Mouse (Mus musculus) gastrocnemius, adult 8-10 months (tissue): ENCODE results near the gene Hbs1l. TPM values are rescaled to one million over a fixed set of nuclear protein-coding genes. Genes with fewer than 3 reads are reported as not detected.

Experiments used
- DNase-seq, 2 experiments: peaks; one replicate each; pipeline ENCODE4 v3.0.0; 2022; ENCODE audit warnings: low spot score in 2 of 2
- total RNA-seq, 4 experiments: library from RNA; stranded (reverse); gene quantifications; 2 replicates each; pipeline ENCODE4 v1.2.4; 2022

Hbs1l gene
- total RNA-seq, 4 experiments from 2014 or later, result 65.8 to 72.5 (median 66.8) TPM

DNA sequence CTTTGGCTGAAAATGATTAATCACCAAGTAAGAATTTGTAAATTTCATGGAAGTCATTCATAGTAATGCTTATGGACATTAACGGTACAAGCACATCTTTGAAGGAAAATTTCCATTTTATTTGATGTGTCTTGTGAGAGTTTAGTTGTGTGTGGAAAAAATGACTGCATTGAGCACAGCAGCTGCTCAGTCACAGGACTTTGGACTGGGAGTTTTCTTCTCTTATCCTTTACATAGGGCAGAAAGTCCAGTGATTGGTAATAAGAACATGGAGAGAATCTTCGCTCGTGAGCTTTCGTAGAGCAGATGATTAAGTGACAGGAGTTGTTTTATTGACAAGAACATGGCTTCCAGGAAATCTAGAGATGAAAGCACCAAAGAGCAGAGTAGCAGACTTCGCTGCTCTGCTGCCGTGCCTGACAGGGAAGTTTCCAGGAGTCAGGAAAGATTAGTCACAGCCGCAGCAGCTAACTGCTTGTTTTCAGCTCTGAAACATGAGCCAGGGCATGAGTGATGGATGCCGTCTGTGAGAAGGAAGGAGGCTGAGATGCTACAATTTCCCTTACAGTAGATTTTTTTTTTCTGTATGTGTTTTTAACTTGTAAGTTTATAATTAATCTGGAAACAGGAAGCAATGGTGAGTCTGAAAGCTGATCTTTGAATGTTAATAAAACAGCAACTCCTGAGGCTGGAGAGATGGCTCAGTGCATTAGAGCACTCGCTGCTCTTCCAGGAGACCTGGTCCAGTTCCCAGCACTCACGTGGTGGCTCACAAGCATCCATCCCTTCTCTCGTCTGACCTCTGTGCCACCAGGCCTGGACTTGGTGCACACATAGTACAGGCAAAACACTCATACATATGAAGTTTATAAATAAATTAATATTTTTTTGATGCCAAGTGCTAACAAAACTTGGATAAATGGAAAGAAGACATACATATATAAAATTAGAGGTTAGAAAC lies 9.2 kb downstream of the Hbs1l start:
- no peak for DNase-seq

DNA sequence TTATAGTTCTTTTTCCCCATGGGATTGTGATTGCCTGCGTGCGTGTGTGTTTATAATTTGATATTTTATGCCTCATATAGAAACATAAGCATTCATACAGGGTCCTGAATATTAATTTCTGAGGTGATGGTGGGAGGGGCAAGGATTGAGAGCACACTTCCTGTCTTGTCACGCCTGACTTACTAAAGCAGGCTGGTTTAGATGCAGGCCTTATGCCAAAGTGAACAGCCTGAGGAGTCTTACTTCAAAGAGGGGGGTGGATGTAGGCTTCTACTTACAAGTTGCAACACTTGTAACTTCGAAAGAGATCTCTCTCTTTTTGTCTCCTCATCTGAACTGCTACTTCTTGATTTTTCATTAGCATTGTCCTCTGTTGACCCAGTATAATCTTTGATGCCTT lies 18.0 kb downstream of the Hbs1l start:
- DNase-seq, result no peak

DNA sequence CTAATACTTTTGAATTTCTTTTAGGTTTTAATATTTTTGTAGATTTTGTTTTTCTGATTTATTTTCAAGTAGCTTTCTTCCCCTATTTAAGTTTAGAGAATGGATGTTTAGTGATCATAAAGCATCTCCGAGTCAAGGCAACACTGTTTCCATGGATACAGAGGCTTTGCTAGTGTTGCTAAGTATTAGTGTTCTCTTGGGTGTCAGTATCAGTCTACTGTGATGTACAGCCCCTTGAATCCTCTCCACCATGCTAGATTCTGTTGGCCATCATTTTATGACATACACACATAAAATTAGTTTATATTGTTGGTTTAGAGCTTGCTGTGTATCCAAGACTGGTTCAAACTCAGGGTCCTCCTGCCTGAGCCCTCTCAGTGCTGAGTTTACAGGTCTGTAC lies 20.3 kb downstream of the Hbs1l start:
- DNase-seq, result no peak

GRCm38 (mm10) chr10:21318250-21318649 lies 22.5 kb downstream of the Hbs1l start:
- DNase-seq, result no peak

GRCm38 (mm10) chr10:21318996-21319395 lies 23.2 kb downstream of the Hbs1l start:
- no peak for DNase-seq

GRCm38 (mm10) chr10:21320601-21321000 lies 24.8 kb downstream of the Hbs1l start:
- DNase-seq, result no peak

DNA sequence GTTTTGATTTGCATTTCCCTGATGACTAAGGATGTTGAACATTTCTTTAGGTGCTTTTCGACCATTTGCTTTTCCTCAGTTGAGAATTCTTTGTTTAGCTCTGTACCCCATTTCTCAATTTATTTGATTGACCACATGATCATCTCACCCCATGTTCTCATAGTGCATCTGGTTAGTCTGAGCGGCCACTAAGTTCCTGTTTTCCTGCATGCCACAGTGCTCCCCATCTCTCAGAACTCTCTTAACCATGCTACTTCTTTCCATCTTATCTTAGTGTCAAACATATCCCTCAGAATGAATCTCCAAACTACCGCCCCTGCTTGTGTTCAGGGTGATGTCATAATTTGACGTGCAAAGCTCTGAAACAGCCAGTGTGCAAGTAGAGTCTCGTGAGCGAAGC lies 30.6 kb downstream of the Hbs1l start:
- DNase-seq, result no peak

GRCm38 (mm10) chr10:21327605-21328135 lies 31.9 kb downstream of the Hbs1l start:
- DNase-seq, result no peak

DNA sequence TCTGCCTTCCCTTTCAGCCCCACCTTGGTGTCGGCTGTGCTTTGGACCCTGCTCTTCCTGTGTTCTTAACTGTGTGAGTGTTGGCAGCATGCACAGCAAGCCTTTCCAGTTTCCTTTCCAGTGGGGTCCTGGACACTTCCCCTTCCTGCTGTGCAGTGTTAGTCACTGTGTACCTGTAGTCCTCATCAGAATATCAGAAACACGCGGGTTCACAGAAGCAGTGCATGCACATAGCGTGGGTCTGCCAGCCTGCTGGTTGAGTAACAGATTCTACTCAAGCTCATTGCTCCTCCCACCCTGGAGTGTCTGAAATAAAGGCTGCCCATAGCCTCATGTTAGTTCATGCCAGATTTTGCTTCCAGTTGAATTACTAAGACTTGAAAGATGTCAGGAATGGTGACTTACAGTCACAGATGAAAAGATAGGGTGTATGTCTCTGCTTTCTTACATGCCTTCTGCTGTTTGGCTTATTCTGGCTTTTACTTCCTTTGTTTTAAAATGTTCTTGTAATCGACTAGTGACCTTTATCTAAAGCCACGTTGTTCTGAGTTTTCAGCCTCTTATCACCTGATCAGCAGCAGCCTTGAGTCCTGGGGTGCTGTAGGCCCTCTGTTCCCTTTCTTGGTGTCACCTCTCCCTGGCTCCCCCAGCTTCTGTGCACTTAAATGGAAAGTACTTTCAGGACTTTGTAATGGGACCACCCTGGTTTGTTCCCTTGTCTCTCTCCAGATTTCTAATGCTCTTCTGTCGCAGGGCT lies 38.7 kb downstream of the Hbs1l start:
- DNase-seq, result no peak

DNA sequence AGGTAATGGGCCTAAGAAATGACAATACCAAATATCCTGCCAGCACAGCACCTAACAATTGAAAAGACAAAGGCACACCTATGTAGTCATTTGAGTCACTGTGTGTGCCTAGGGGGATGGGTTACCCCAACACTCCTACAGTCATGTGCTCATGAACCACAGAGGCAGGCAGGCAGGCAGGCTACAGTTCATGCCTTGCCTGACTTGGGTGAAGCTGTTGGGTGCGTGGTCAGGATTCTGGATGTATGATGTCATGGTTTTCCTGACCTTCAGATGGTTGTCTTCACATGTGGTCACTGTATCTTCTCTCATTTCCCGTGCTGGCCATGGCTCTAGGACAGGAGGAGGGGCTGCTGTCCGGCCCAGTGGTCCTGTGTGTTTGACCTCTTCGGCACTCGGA lies 39.8 kb downstream of the Hbs1l start:
- no peak for DNase-seq

DNA sequence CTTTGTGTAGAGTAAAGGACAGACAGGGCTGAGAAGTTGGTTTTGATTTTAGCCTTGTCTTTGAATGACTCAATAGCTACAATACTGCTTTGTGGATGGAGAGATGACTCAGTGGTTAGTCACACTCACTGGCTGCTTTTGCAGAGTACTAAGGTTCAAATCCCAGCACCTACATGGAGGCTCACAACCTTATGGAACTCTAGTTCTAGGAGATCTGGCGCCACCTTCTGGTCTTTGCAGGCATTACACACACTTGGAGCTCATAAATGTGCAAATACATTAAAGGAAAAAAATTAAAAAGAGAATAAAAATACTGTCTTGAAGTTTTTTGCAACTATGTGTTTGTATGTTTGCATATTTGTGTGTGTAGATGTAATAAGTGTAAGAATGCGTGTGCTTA lies 41.4 kb downstream of the Hbs1l start:
- no peak for DNase-seq

DNA sequence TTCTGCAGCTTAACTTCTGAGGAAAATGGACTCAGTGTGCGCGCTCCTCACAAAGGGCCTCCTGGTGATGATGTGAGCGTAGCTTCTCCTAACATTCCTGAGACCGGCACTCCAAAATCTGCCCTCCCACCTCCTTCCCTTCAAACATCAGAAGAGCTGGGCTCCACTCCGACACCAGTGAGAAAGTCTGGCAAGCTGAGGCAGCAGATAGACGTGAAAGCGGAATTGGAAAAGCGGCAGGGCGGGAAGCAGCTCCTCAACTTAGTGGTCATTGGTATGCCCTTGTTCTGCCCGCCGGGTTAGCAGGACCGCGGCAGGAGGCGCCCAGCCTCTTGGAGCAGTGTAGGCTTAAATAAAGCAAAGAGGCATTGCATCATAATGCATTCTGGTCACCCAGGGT lies 45.9 kb downstream of the Hbs1l start:
- DNase-seq, result no peak

GRCm38 (mm10) chr10:21342331-21343005 lies 46.7 kb downstream of the Hbs1l start:
- no peak for DNase-seq

DNA sequence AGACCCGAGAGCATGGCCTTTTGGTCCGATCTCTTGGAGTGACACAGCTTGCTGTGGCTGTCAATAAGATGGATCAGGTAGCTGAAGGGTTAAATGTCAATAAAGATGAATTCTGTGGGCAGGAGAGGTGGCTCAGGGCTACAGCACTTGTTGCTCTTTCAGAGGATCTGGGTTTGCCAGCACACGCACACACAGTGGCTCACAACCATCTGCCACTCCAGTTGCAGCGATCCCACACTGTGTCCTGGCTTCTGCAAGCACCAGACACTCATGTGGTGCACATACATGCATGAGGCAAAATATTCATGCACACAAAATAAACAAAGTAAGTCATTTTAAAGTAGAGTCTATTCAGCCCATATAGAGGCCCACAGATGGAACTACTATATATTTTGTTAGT lies 51.6 kb downstream of the Hbs1l start:
- DNase-seq, result no peak

GRCm38 (mm10) chr10:21349449-21349848 lies 53.7 kb downstream of the Hbs1l start:
- DNase-seq, result no peak

GRCm38 (mm10) chr10:21349946-21350345 lies 54.2 kb downstream of the Hbs1l start:
- no peak for DNase-seq

- no peak for DNase-seq
These were observed 55.0 kb downstream of the Hbs1l start for GRCm38 (mm10) chr10:21350531-21351515.

DNA sequence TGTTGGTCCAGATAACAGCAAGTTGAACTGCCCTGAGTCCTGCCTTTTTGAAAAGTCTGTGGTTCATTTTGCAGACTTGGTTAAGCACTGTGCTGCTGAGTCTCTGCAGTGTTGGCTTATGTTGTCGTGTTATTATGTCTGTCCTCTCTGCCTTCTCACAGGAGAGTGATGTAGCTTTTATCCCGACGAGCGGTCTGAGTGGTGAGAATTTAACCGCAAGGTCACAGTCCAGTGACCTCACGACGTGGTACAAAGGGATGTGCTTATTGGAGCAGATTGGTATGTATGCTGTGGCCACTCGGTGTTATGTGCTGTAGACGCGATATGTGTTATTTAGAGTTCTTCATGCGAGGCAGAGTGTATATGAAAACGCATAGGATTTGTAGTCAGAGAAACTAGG lies 56.0 kb downstream of the Hbs1l start:
- DNase-seq, result no peak

- no peak for DNase-seq
These were observed 58.1 kb downstream of the Hbs1l start for GRCm38 (mm10) chr10:21353890-21354289.

DNA sequence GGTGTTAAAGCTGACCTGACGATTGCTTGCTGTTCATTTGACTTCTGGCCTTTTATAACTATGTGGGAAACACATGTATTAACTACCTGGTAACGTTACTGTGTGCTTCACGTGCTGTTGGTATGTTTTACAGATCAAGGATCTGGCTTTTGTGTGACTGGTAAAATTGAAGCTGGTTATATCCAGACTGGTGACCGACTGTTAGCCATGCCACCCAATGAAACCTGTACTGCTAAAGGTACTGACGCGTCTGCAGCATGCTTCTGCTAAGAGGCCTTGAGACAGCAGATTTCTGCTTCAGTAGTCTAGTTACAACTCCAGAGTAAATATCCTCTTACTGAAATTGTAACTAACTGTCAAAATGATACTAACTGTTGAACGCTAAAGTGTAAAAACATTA lies 58.7 kb downstream of the Hbs1l start:
- DNase-seq, result no peak
